Mouse (Mus musculus): ENCODE measurements around the gene Ddn. TPM values are rescaled to one million over a fixed set of nuclear protein-coding genes. Genes with fewer than 3 reads are reported as not detected.

Gene Ddn
- polyA plus RNA-seq, 2 experiments = 0.44 TPM; not detected in 1

- Histone ChIP-seq H3K9ac (ENCODE audit: low read depth, low read length, severe bottlenecking) (peak overlapping the region; percentile 52; the same call in 1 of the 2 replicates), H3K36me3 (ENCODE audit: control insufficient read depth, insufficient read depth, low read length) (no peaks in the 10 kb centered on the region), H3K4me1 (ENCODE audit: control insufficient read depth, insufficient read depth, low read length) (peaks cover 21% of the 10 kb centered on the region), H3K4me3 (replicated peaks; ENCODE audit: low read length) (peak overlapping the region; percentile 48), H3K27ac (replicated peaks; ENCODE audit: low read depth, low read length) (no peak overlapping the region), H3K9me3 (ENCODE audit: control insufficient read depth, low read length) (no peaks in the 10 kb centered on the region), H3K4me2 (replicated peaks; ENCODE audit: low read depth, low read length, severe bottlenecking) (peak overlapping the region; percentile 70), H3K27me3 (ENCODE audit: control insufficient read depth, insufficient read depth, low read length) (peaks cover 95% of the 10 kb centered on the region)
- WGBS = 1% methylated on average over 62 of the region's 64 CpGs
- no peak for ATAC-seq (ENCODE audit: low FRiP score, low read depth)
- no peak for TF ChIP-seq POLR2A (IDR thresholded peaks at IDR 0.05; ENCODE audit: borderline replicate concordance, extremely low read depth, insufficient read depth, insufficient read length)
- peak; percentile 49 for DNase-seq (ENCODE audit: low spot score)
Measured at GRCm38 (mm10) chr15:98805324-98806040, 3.8 kb downstream of the Ddn start.

DNA sequence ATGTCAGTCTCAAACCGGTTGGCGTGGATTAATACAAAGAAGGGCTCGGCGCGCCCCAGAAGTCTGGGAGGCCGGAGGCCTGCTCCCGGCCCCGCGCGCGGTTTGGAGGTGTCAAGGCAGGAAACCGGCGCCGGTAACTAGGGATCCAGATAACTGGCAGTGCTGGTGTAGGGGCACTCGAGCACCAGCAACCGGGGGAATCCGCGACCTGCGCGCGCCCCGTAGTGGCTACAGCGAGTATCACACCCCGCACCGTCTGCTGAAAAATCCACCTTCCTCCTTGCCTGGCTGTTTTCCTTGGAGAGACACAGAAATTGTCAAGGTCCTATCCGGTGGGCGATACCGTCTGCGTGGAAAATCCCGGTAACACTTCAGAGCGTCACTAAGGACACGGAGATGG lies 5.2 kb downstream of the Ddn start:
- no peak for TF ChIP-seq POLR2A (IDR thresholded peaks at IDR 0.05; ENCODE audit: borderline replicate concordance, extremely low read depth, insufficient read depth, insufficient read length)
- DNase-seq (ENCODE audit: low spot score) (peak; percentile 79), ATAC-seq (ENCODE audit: low FRiP score, low read depth) (no peak)
- H3K36me3 ChIP-seq (ENCODE audit: control insufficient read depth, insufficient read depth, low read length) = no peaks in the 10 kb centered on the region
- 0 out of 2 replicates have a peak overlapping the region, but pooled peaks have one; percentile 7 for H3K4me3 ChIP-seq (replicated peaks; ENCODE audit: low read length)
- WGBS = under 1% methylated on average over 32 of the region's 32 CpGs
- H3K4me1 ChIP-seq (ENCODE audit: control insufficient read depth, insufficient read depth, low read length) = peaks cover 21% of the 10 kb centered on the region
- no peak overlapping the region for H3K27ac ChIP-seq (replicated peaks; ENCODE audit: low read depth, low read length)
- peaks cover 97% of the 10 kb centered on the region for H3K27me3 ChIP-seq (ENCODE audit: control insufficient read depth, insufficient read depth, low read length)
- peak overlapping the region; percentile 29 for H3K4me2 ChIP-seq (replicated peaks; ENCODE audit: low read depth, low read length, severe bottlenecking)
- no peaks in the 10 kb centered on the region for H3K9me3 ChIP-seq (ENCODE audit: control insufficient read depth, low read length)
- no peak overlapping the region for H3K9ac ChIP-seq (ENCODE audit: low read depth, low read length, severe bottlenecking)

GRCm38 (mm10) chr15:98802926-98803325 lies 6.4 kb downstream of the Ddn start:
- no peaks in the 10 kb centered on the region for H3K9me3 ChIP-seq (ENCODE audit: control insufficient read depth, low read length)
- peaks cover 16% of the 10 kb centered on the region for H3K4me1 ChIP-seq (ENCODE audit: control insufficient read depth, insufficient read depth, low read length)
- H3K9ac ChIP-seq (ENCODE audit: low read depth, low read length, severe bottlenecking) = no peak overlapping the region
- no peak overlapping the region for H3K4me2 ChIP-seq (replicated peaks; ENCODE audit: low read depth, low read length, severe bottlenecking)
- WGBS = 5% methylated on average over 8 of the region's 8 CpGs
- H3K27me3 ChIP-seq (ENCODE audit: control insufficient read depth, insufficient read depth, low read length) = peaks cover 97% of the 10 kb centered on the region
- no peak for DNase-seq (ENCODE audit: low spot score)
- H3K36me3 ChIP-seq (ENCODE audit: control insufficient read depth, insufficient read depth, low read length) = no peaks in the 10 kb centered on the region
- ATAC-seq (ENCODE audit: low FRiP score, low read depth) = no peak
- no peak for TF ChIP-seq POLR2A (IDR thresholded peaks at IDR 0.05; ENCODE audit: borderline replicate concordance, extremely low read depth, insufficient read depth, insufficient read length)
- H3K27ac ChIP-seq (replicated peaks; ENCODE audit: low read depth, low read length) = no peak overlapping the region
- H3K4me3 ChIP-seq (replicated peaks; ENCODE audit: low read length) = no peak overlapping the region

- no peak for ATAC-seq (ENCODE audit: low FRiP score, low read depth)
- Histone ChIP-seq H3K27me3 (ENCODE audit: control insufficient read depth, insufficient read depth, low read length) (peaks cover 97% of the 10 kb centered on the region), H3K9ac (ENCODE audit: low read depth, low read length, severe bottlenecking) (no peak overlapping the region), H3K4me1 (ENCODE audit: control insufficient read depth, insufficient read depth, low read length) (no peaks in the 10 kb centered on the region), H3K36me3 (ENCODE audit: control insufficient read depth, insufficient read depth, low read length) (no peaks in the 10 kb centered on the region), H3K4me2 (replicated peaks; ENCODE audit: low read depth, low read length, severe bottlenecking) (no peak overlapping the region), H3K27ac (replicated peaks; ENCODE audit: low read depth, low read length) (no peak overlapping the region), H3K4me3 (replicated peaks; ENCODE audit: low read length) (no peak overlapping the region), H3K9me3 (ENCODE audit: control insufficient read depth, low read length) (no peaks in the 10 kb centered on the region)
- TF ChIP-seq POLR2A (IDR thresholded peaks at IDR 0.05; ENCODE audit: borderline replicate concordance, extremely low read depth, insufficient read depth, insufficient read length) = no peak
- 12% methylated on average over 12 of the region's 12 CpGs for WGBS
- DNase-seq (ENCODE audit: low spot score) = peak; percentile 79
Measured at GRCm38 (mm10) chr15:98799396-98799795, 9.9 kb downstream of the Ddn start.

- no peak overlapping the region for H3K4me2 ChIP-seq (replicated peaks; ENCODE audit: low read depth, low read length, severe bottlenecking)
- 50% methylated on average over 3 of the region's 3 CpGs for WGBS
- no peak overlapping the region for H3K27ac ChIP-seq (replicated peaks; ENCODE audit: low read depth, low read length)
- DNase-seq (ENCODE audit: low spot score) (no peak), ATAC-seq (ENCODE audit: low FRiP score, low read depth) (no peak)
- TF ChIP-seq POLR2A (IDR thresholded peaks at IDR 0.05; ENCODE audit: borderline replicate concordance, extremely low read depth, insufficient read depth, insufficient read length) = no peak
- peaks cover 97% of the 10 kb centered on the region for H3K27me3 ChIP-seq (ENCODE audit: control insufficient read depth, insufficient read depth, low read length)
- no peaks in the 10 kb centered on the region for H3K9me3 ChIP-seq (ENCODE audit: control insufficient read depth, low read length)
- H3K4me3 ChIP-seq (replicated peaks; ENCODE audit: low read length) = no peak overlapping the region
- no peaks in the 10 kb centered on the region for H3K36me3 ChIP-seq (ENCODE audit: control insufficient read depth, insufficient read depth, low read length)
- H3K4me1 ChIP-seq (ENCODE audit: control insufficient read depth, insufficient read depth, low read length) = no peaks in the 10 kb centered on the region
- no peak overlapping the region for H3K9ac ChIP-seq (ENCODE audit: low read depth, low read length, severe bottlenecking)
Measured at GRCm38 (mm10) chr15:98798903-98799302, 10.4 kb downstream of the Ddn start.
